Mouse (Mus musculus): ENCODE measurements around the gene Kcnip2.

Gene Kcnip2

GRCm38 (mm10) chr19:45815831-45816405, at the start of gene Kcnip2:
Gene Kcnip2 (minus strand): TSS chr19:45816061.
- peak; percentile 67 for DNase-seq (ENCODE audit: low spot score)

GRCm38 (mm10) chr19:45855284-45855920, 39.5 kb upstream of the Kcnip2 start:
- DNase-seq (ENCODE audit: low spot score): no peak

- no peak for DNase-seq (ENCODE audit: low spot score)
These were observed 38.7 kb upstream of the Kcnip2 start for GRCm38 (mm10) chr19:45854521-45854920.

GRCm38 (mm10) chr19:45847733-45848093, 31.9 kb upstream of the Kcnip2 start:
- no peak for DNase-seq (ENCODE audit: low spot score)

- no peak for DNase-seq (ENCODE audit: low spot score)
These were observed 31.3 kb upstream of the Kcnip2 start for GRCm38 (mm10) chr19:45847016-45847732.

GRCm38 (mm10) chr19:45844209-45844608, 28.3 kb upstream of the Kcnip2 start:
- no peak for DNase-seq (ENCODE audit: low spot score)

- DNase-seq (ENCODE audit: low spot score): no peak
These were observed 27.6 kb upstream of the Kcnip2 start for GRCm38 (mm10) chr19:45843424-45843823.

GRCm38 (mm10) chr19:45837050-45837994, 21.5 kb upstream of the Kcnip2 start:
- DNase-seq (ENCODE audit: low spot score): no peak

GRCm38 (mm10) chr19:45835490-45835889, 19.6 kb upstream of the Kcnip2 start:
- peak; percentile 74 for DNase-seq (ENCODE audit: low spot score)

GRCm38 (mm10) chr19:45833665-45834064, 17.8 kb upstream of the Kcnip2 start:
- DNase-seq (ENCODE audit: low spot score): no peak

- no peak for DNase-seq (ENCODE audit: low spot score)
These were observed 14.8 kb upstream of the Kcnip2 start for GRCm38 (mm10) chr19:45830679-45831078.

- DNase-seq (ENCODE audit: low spot score): no peak
These were observed 11.9 kb upstream of the Kcnip2 start for GRCm38 (mm10) chr19:45827736-45828135.

GRCm38 (mm10) chr19:45827125-45827524, 11.3 kb upstream of the Kcnip2 start:
- DNase-seq (ENCODE audit: low spot score): no peak

GRCm38 (mm10) chr19:45826146-45826545, 10.3 kb upstream of the Kcnip2 start:
- no peak for DNase-seq (ENCODE audit: low spot score)

- DNase-seq (ENCODE audit: low spot score): no peak
These were observed 6.0 kb upstream of the Kcnip2 start for GRCm38 (mm10) chr19:45821832-45822231.

GRCm38 (mm10) chr19:45817816-45818490, 2.1 kb upstream of the Kcnip2 start:
- DNase-seq (ENCODE audit: low spot score): no peak

GRCm38 (mm10) chr19:45816727-45817126, 866 bp upstream of the Kcnip2 start:
- DNase-seq (ENCODE audit: low spot score): no peak

- no peak for DNase-seq (ENCODE audit: low spot score)
These were observed 691 bp downstream of the Kcnip2 start for GRCm38 (mm10) chr19:45815170-45815569.

GRCm38 (mm10) chr19:45813801-45814200, 2.1 kb downstream of the Kcnip2 start:
- DNase-seq (ENCODE audit: low spot score): no peak

GRCm38 (mm10) chr19:45813263-45813662, 2.6 kb downstream of the Kcnip2 start:
- DNase-seq (ENCODE audit: low spot score): peak; percentile 78

GRCm38 (mm10) chr19:45812673-45813252, 3.1 kb downstream of the Kcnip2 start:
- DNase-seq (ENCODE audit: low spot score): no peak

Data from testis, postnatal 14 days (tissue).